Mouse (Mus musculus) stomach, embryonic 16.5 days (tissue): ENCODE data around the gene Ttc41. TPM values are rescaled to one million over a fixed set of nuclear protein-coding genes. Genes with fewer than 3 reads are reported as not detected.

Experiments used
- ATAC-seq: fragments of 200-750 bp; cut with Nextera tagmentation; 2 replicates; pipeline ENCODE4 v1.8.0; 2017; ENCODE audit warnings: moderate number of reproducible peaks, moderate TSS enrichment; ENCODE audit not compliant: insufficient read depth, low FRiP score
- H3K27ac ChIP-seq: fragments of 300-500 bp; sonication (generic); 2 replicates; pipeline ENCODE4 v1.5.1; 2014; ENCODE audit warnings: low read length
- H3K27me3 ChIP-seq: fragments of 300-500 bp; sonication (generic); 2 replicates; pipeline ENCODE4 v1.6.1; 2014; ENCODE audit warnings: low read length, control low read depth, mixed read lengths; ENCODE audit not compliant: control insufficient read depth, insufficient read depth
- H3K36me3 ChIP-seq: fragments of 300-500 bp; sonication (generic); 2 replicates; pipeline ENCODE4 v1.6.1; 2014; ENCODE audit warnings: low read length; ENCODE audit not compliant: control insufficient read depth, insufficient read depth
- H3K4me1 ChIP-seq: fragments of 300-500 bp; sonication (generic); 2 replicates; pipeline ENCODE4 v1.6.1; 2014; ENCODE audit warnings: low read length, control low read depth, mixed read lengths; ENCODE audit not compliant: control insufficient read depth, insufficient read depth
- H3K4me2 ChIP-seq: fragments of 300-500 bp; sonication (generic); 2 replicates; pipeline ENCODE4 v1.6.1; 2014; ENCODE audit warnings: low read depth, low read length, mixed read lengths
- H3K4me3 ChIP-seq: fragments of 300-500 bp; sonication (generic); replicated peaks from 2 replicates; pipeline ENCODE4 v1.5.1; 2014; ENCODE audit warnings: mild to moderate bottlenecking, low read length
- H3K9ac ChIP-seq: fragments of 300-500 bp; sonication (generic); 2 replicates; pipeline ENCODE4 v1.6.1; 2014; ENCODE audit warnings: low read length
- H3K9me3 ChIP-seq: fragments of 300-500 bp; sonication (generic); replicated peaks from 2 replicates; pipeline ENCODE4 v1.6.1; 2016; ENCODE audit warnings: low read length, control low read depth; ENCODE audit not compliant: control insufficient read depth
- WGBS: fragments of 180-500 bp; shearing (Covaris S2); extraction: QIAGEN DNeasy Blood & Tissue Kit; methylation state at CpG from one replicate; pipeline ENCODE4 v1.1.7; 2014; 5-methylcytosine and 5-hydroxymethylcytosine counted together
- polyA plus RNA-seq: library from polyadenylated mRNA; unstranded; fragments of >200 nt; fragmentation: Nextera tagmentation; extraction: Ambion mirVana; gene quantifications from 2 replicates; pipeline ENCODE4 v1.2.1, GENCODE M21; 2015

Ttc41 gene
- polyA plus RNA-seq, 1 experiment from 2014 or later, result 0.79 TPM

GRCm38 (mm10) chr10:86731500-86731863, 25.9 kb downstream of the Ttc41 start:
- Histone ChIP-seq H3K27me3 (no peaks in the 10 kb centered on the region), H3K4me3 (no peak overlapping the region), H3K36me3 (no peaks in the 10 kb centered on the region), H3K9me3 (no peaks in the 10 kb centered on the region), H3K4me1 (peaks cover 8% of the 10 kb centered on the region), H3K27ac (no peak overlapping the region), H3K9ac (no peak overlapping the region), H3K4me2 (no peak overlapping the region)
- 39% methylated on average over 2 of the region's 2 CpGs for WGBS
- ATAC-seq, result no peak

- no peak for ATAC-seq
- no peak overlapping the region for H3K4me3 ChIP-seq
- no peaks in the 10 kb centered on the region for H3K4me1 ChIP-seq
- H3K4me2 ChIP-seq, result no peak overlapping the region
- H3K27me3 ChIP-seq, result no peaks in the 10 kb centered on the region
- WGBS, result 81% methylated on average over 4 of the region's 4 CpGs
- H3K36me3 ChIP-seq, result no peaks in the 10 kb centered on the region
- H3K9me3 ChIP-seq, result no peaks in the 10 kb centered on the region
- no peak overlapping the region for H3K9ac ChIP-seq
- H3K27ac ChIP-seq, result no peak overlapping the region
Observed at GRCm38 (mm10) chr10:86735036-86735435, 29.4 kb downstream of the Ttc41 start.

GRCm38 (mm10) chr10:86742918-86743317, 37.3 kb downstream of the Ttc41 start:
- Histone ChIP-seq H3K27me3 (no peaks in the 10 kb centered on the region), H3K27ac (no peak overlapping the region), H3K9ac (no peak overlapping the region), H3K9me3 (no peaks in the 10 kb centered on the region), H3K4me2 (no peak overlapping the region), H3K4me1 (no peaks in the 10 kb centered on the region), H3K36me3 (no peaks in the 10 kb centered on the region), H3K4me3 (no peak overlapping the region)
- 85% methylated on average over 2 of the region's 2 CpGs for WGBS
- ATAC-seq, result no peak

- ATAC-seq, result no peak
- Histone ChIP-seq H3K4me1 (no peaks in the 10 kb centered on the region), H3K27me3 (no peaks in the 10 kb centered on the region), H3K9me3 (no peaks in the 10 kb centered on the region), H3K36me3 (no peaks in the 10 kb centered on the region), H3K4me3 (no peak overlapping the region), H3K4me2 (no peak overlapping the region), H3K27ac (no peak overlapping the region), H3K9ac (no peak overlapping the region)
- 85% methylated on average over 7 of the region's 7 CpGs for WGBS
Observed at GRCm38 (mm10) chr10:86744306-86744705, 38.7 kb downstream of the Ttc41 start.

GRCm38 (mm10) chr10:86755816-86756502, 50.3 kb downstream of the Ttc41 start:
- ATAC-seq, result no peak
- Histone ChIP-seq H3K27ac (no peak overlapping the region), H3K9me3 (no peaks in the 10 kb centered on the region), H3K36me3 (no peaks in the 10 kb centered on the region), H3K4me2 (no peak overlapping the region), H3K9ac (no peak overlapping the region), H3K27me3 (no peaks in the 10 kb centered on the region), H3K4me1 (no peaks in the 10 kb centered on the region), H3K4me3 (no peak overlapping the region)
- 81% methylated on average over 6 of the region's 6 CpGs for WGBS

GRCm38 (mm10) chr10:86757724-86758123, 52.1 kb downstream of the Ttc41 start:
- no peak for ATAC-seq
- Histone ChIP-seq H3K4me2 (no peak overlapping the region), H3K36me3 (no peaks in the 10 kb centered on the region), H3K9me3 (no peaks in the 10 kb centered on the region), H3K27ac (no peak overlapping the region), H3K9ac (no peak overlapping the region), H3K4me3 (no peak overlapping the region), H3K4me1 (no peaks in the 10 kb centered on the region), H3K27me3 (no peaks in the 10 kb centered on the region)
- 77% methylated on average over 1 of the region's 1 CpGs for WGBS

- Histone ChIP-seq H3K4me1 (no peaks in the 10 kb centered on the region), H3K9me3 (no peaks in the 10 kb centered on the region), H3K27ac (no peak overlapping the region), H3K36me3 (no peaks in the 10 kb centered on the region), H3K4me2 (no peak overlapping the region), H3K9ac (no peak overlapping the region), H3K4me3 (no peak overlapping the region), H3K27me3 (no peaks in the 10 kb centered on the region)
- 84% methylated on average over 6 of the region's 6 CpGs for WGBS
- no peak for ATAC-seq
Observed at GRCm38 (mm10) chr10:86758211-86758610, 52.6 kb downstream of the Ttc41 start.

- Histone ChIP-seq H3K27me3 (no peaks in the 10 kb centered on the region), H3K9me3 (no peaks in the 10 kb centered on the region), H3K4me1 (no peaks in the 10 kb centered on the region), H3K4me2 (no peak overlapping the region), H3K4me3 (no peak overlapping the region), H3K36me3 (no peaks in the 10 kb centered on the region), H3K9ac (no peak overlapping the region), H3K27ac (no peak overlapping the region)
- 71% methylated on average over 1 of the region's 1 CpGs for WGBS
- no peak for ATAC-seq
Observed at GRCm38 (mm10) chr10:86761236-86761635, 55.6 kb downstream of the Ttc41 start.

GRCm38 (mm10) chr10:86761722-86762383, 56.2 kb downstream of the Ttc41 start:
- H3K4me2 ChIP-seq, result no peak overlapping the region
- no peak for ATAC-seq
- 57% methylated on average over 7 of the region's 7 CpGs for WGBS
- H3K27ac ChIP-seq, result no peak overlapping the region
- H3K9me3 ChIP-seq, result no peaks in the 10 kb centered on the region
- no peak overlapping the region for H3K4me3 ChIP-seq
- no peaks in the 10 kb centered on the region for H3K27me3 ChIP-seq
- no peaks in the 10 kb centered on the region for H3K4me1 ChIP-seq
- no peaks in the 10 kb centered on the region for H3K36me3 ChIP-seq
- no peak overlapping the region for H3K9ac ChIP-seq
